Mouse (Mus musculus): Measurements from ENCODE around the gene Pla2g15. TPM values are rescaled to one million over a fixed set of nuclear protein-coding genes. Genes with fewer than 3 reads are reported as not detected.

The Pla2g15 gene
- polyA plus RNA-seq, 1 experiment from 2014 or later: 7.8 TPM

- H3K27ac ChIP-seq (ENCODE audit: low read length): no peak overlapping the region
- H3K9me3 ChIP-seq (replicated peaks; ENCODE audit: control insufficient read depth, low read length): no peaks in the 10 kb centered on the region
- peaks cover 17% of the 10 kb centered on the region for H3K4me1 ChIP-seq (ENCODE audit: control insufficient read depth, insufficient read depth, low read length)
- H3K4me2 ChIP-seq (ENCODE audit: low read depth, low read length): no peak overlapping the region
- peaks cover 22% of the 10 kb centered on the region for H3K36me3 ChIP-seq (ENCODE audit: control insufficient read depth, insufficient read depth)
- H3K27me3 ChIP-seq (ENCODE audit: control insufficient read depth, insufficient read depth, low read length): peaks cover 23% of the 10 kb centered on the region
- no peak overlapping the region for H3K4me3 ChIP-seq (ENCODE audit: low read length)
- WGBS: 91% methylated on average over 11 of the region's 11 CpGs
- no peak overlapping the region for H3K9ac ChIP-seq (ENCODE audit: low read length)
- ATAC-seq (replicated peaks; ENCODE audit: extremely low read depth, insufficient read depth, low FRiP score): no peak
Observed at GRCm38 (mm10) chr8:106132356-106132755, 17.8 kb upstream of the Pla2g15 start.

GRCm38 (mm10) chr8:106133526-106133925, 16.7 kb upstream of the Pla2g15 start:
- H3K4me3 ChIP-seq (ENCODE audit: low read length): no peak overlapping the region
- WGBS: 63% methylated on average over 13 of the region's 13 CpGs
- H3K9me3 ChIP-seq (replicated peaks; ENCODE audit: control insufficient read depth, low read length): no peaks in the 10 kb centered on the region
- no peak overlapping the region for H3K4me2 ChIP-seq (ENCODE audit: low read depth, low read length)
- H3K4me1 ChIP-seq (ENCODE audit: control insufficient read depth, insufficient read depth, low read length): peaks cover 21% of the 10 kb centered on the region
- ATAC-seq (replicated peaks; ENCODE audit: extremely low read depth, insufficient read depth, low FRiP score): no peak
- H3K36me3 ChIP-seq (ENCODE audit: control insufficient read depth, insufficient read depth): peaks cover 14% of the 10 kb centered on the region
- no peak overlapping the region for H3K27ac ChIP-seq (ENCODE audit: low read length)
- no peak overlapping the region for H3K9ac ChIP-seq (ENCODE audit: low read length)
- peaks cover 23% of the 10 kb centered on the region for H3K27me3 ChIP-seq (ENCODE audit: control insufficient read depth, insufficient read depth, low read length)

DNA sequence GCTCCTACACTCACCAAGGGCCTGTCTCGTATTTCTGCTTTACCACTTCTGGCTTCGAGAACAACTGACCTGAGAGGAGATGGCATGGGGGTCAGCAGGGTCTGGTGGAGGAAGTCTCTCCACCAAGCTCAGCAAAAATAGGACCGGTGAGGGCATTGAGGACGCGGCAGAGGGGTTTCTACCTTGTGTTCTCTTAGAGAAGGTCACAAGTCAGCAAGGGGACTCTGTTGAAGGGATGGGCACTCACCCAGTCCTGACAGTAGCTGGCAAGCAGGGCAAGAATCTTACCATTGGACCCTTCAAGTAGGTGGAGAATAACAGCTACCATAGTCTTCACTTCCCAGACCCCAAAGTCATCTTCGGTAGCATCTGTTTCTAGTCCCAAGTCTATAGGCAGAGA, 16.3 kb upstream of the Pla2g15 start:
- no peak for ATAC-seq (replicated peaks; ENCODE audit: extremely low read depth, insufficient read depth, low FRiP score)
- H3K27ac ChIP-seq (ENCODE audit: low read length): no peak overlapping the region
- peaks cover 23% of the 10 kb centered on the region for H3K27me3 ChIP-seq (ENCODE audit: control insufficient read depth, insufficient read depth, low read length)
- peaks cover 10% of the 10 kb centered on the region for H3K36me3 ChIP-seq (ENCODE audit: control insufficient read depth, insufficient read depth)
- H3K4me2 ChIP-seq (ENCODE audit: low read depth, low read length): no peak overlapping the region
- 69% methylated on average over 6 of the region's 6 CpGs for WGBS
- H3K4me3 ChIP-seq (ENCODE audit: low read length): no peak overlapping the region
- H3K9me3 ChIP-seq (replicated peaks; ENCODE audit: control insufficient read depth, low read length): no peaks in the 10 kb centered on the region
- H3K9ac ChIP-seq (ENCODE audit: low read length): no peak overlapping the region
- peaks cover 21% of the 10 kb centered on the region for H3K4me1 ChIP-seq (ENCODE audit: control insufficient read depth, insufficient read depth, low read length)

DNA sequence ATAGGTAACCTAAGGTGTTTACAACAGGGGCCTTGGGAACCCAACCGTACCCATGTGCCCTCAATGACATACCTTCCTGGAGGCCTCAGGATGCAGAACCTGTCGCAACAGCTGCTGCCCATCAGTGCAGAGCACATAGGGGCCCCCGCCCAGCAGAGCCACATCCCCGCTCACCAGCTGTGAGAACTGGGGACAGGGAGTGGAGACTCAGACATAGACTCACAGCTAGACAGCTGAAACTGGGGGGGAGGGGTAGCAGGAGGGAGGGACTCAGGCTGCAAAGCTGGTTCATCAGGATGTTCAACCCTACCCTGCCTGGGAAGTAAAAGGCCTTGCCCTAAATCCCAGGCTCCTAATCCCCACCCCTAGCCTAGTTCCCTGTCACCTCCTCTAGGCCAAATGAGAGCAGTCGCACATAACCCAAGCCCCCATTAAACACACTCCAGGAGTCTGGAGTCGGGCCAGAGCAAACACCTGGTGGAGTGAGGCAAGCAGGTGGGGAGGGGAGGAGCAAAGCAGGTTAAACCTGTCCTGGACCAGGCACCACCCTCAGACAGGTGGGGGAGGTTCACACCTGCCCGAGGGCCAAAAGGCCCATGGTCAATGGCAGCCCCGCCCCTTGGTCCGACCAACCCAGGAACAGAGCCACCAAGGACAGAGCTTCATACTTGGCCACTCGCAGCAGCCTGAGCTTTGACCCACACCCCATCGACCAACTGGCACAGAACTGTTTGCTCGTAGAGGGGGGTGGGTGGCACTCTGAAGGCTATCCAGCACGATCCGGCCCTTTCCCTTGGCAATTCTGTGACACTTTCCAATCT, 15.2 kb upstream of the Pla2g15 start:
- no peak overlapping the region for H3K4me3 ChIP-seq (ENCODE audit: low read length)
- peaks cover 23% of the 10 kb centered on the region for H3K27me3 ChIP-seq (ENCODE audit: control insufficient read depth, insufficient read depth, low read length)
- ATAC-seq (replicated peaks; ENCODE audit: extremely low read depth, insufficient read depth, low FRiP score): no peak
- peak overlapping the region; percentile 81; the same call in 1 of the 2 replicates for H3K4me2 ChIP-seq (ENCODE audit: low read depth, low read length)
- no peaks in the 10 kb centered on the region for H3K9me3 ChIP-seq (replicated peaks; ENCODE audit: control insufficient read depth, low read length)
- no peak overlapping the region; the same call in 1 of the 2 replicates for H3K27ac ChIP-seq (ENCODE audit: low read length)
- WGBS: 29% methylated on average over 14 of the region's 14 CpGs
- H3K36me3 ChIP-seq (ENCODE audit: control insufficient read depth, insufficient read depth): peaks cover 6% of the 10 kb centered on the region; the same call in 1 of the 2 replicates
- no peak overlapping the region for H3K9ac ChIP-seq (ENCODE audit: low read length)
- H3K4me1 ChIP-seq (ENCODE audit: control insufficient read depth, insufficient read depth, low read length): peaks cover 21% of the 10 kb centered on the region

DNA sequence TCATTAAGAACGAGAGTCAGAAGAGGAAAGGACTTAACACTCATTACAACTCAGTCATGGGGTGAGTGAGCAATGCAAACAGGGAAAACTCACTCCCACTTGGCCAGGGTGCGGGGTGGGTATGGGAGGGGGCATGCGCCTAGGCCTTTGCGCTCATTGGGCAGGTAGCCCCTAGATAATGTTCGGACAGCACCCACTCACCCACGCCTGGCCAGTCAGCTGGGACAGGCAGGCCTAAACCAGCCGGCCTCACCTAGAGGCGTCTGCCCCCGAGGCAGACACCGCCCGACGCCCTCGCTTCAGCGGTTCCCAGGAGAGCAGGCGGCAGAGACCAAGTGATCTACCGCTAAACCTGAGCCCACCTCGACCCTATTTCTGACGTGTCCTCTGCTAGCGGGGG, 14.5 kb upstream of the Pla2g15 start:
- Histone ChIP-seq H3K4me3 (ENCODE audit: low read length) (peak overlapping the region; percentile 71), H3K9ac (ENCODE audit: low read length) (peak overlapping the region; percentile 67), H3K4me2 (ENCODE audit: low read depth, low read length) (peak overlapping the region; percentile 81), H3K27ac (ENCODE audit: low read length) (no peak overlapping the region; the same call in 1 of the 2 replicates), H3K9me3 (replicated peaks; ENCODE audit: control insufficient read depth, low read length) (no peaks in the 10 kb centered on the region), H3K27me3 (ENCODE audit: control insufficient read depth, insufficient read depth, low read length) (peaks cover 23% of the 10 kb centered on the region), H3K4me1 (ENCODE audit: control insufficient read depth, insufficient read depth, low read length) (peaks cover 21% of the 10 kb centered on the region), H3K36me3 (ENCODE audit: control insufficient read depth, insufficient read depth) (peaks cover 6% of the 10 kb centered on the region; the same call in 1 of the 2 replicates)
- WGBS: 12% methylated on average over 19 of the region's 19 CpGs
- no peak for ATAC-seq (replicated peaks; ENCODE audit: extremely low read depth, insufficient read depth, low FRiP score)

DNA sequence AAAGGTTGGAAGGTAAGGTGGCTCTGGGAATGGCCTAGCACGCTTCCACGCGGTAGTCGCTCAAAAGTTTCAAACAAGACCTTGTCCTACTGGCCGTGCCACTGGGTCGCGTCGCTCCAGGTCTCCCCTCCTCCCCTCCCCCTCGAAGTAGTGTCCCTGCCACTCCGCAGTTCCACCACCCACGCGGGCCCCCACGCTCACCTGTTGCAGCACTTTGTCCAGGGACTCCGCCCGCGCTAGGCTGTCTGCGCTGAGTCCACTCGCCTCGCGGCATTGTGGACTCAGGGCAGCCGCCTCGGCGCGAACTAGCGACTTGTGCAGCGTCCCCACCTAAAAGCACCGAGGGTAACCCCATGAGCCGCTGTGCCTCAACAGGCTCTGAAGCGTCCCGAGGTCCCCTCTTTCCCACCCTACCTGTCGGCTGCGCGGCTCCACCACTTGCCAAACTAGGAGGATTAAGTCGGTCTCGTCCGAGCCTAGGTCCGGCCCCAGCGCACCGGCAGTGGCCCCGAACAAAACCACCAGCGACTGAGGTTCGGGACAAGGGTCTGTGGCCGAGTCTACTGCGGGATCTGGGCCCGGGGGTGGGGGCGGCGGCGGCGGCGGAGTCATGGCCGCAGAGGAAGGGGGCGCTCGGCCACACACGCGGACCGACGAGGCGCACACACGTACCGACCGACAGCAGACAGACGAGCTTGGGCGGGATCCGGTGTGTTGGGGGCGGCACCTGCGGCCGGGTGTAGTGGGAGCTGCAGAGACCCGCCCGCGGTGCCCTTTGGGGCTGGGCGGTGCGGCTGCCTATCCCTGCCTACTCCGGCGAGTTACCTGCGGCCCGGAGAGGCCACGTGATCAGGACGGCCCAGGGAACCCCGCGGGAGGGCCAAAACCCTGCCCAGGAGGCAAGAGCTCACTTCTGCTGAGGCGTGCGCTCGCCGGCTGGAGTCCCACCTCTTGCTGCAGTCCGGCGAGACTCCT, 13.8 kb upstream of the Pla2g15 start, which contains the start of gene Esrp2:
TSS of gene Esrp2 (minus strand) at position 819 of the 975 bp plus-strand sequence.
- peak; percentile 25; the same call in 1 of the 2 replicates for ATAC-seq (replicated peaks; ENCODE audit: extremely low read depth, insufficient read depth, low FRiP score)

GRCm38 (mm10) chr8:106137218-106137905, 12.8 kb upstream of the Pla2g15 start:
- Histone ChIP-seq H3K9me3 (replicated peaks; ENCODE audit: control insufficient read depth, low read length) (no peaks in the 10 kb centered on the region), H3K9ac (ENCODE audit: low read length) (peak overlapping the region; percentile 74), H3K4me2 (ENCODE audit: low read depth, low read length) (peak overlapping the region; percentile 81), H3K4me3 (ENCODE audit: low read length) (peak overlapping the region; percentile 71), H3K36me3 (ENCODE audit: control insufficient read depth, insufficient read depth) (peaks cover 3% of the 10 kb centered on the region; the same call in 1 of the 2 replicates), H3K27me3 (ENCODE audit: control insufficient read depth, insufficient read depth, low read length) (peaks cover 23% of the 10 kb centered on the region), H3K27ac (ENCODE audit: low read length) (peak overlapping the region; percentile 57), H3K4me1 (ENCODE audit: control insufficient read depth, insufficient read depth, low read length) (peaks cover 21% of the 10 kb centered on the region)
- ATAC-seq (replicated peaks; ENCODE audit: extremely low read depth, insufficient read depth, low FRiP score): no peak
- 4% methylated on average over 22 of the region's 22 CpGs for WGBS

More for the DNA sequence above, 13.8 kb upstream of the Pla2g15 start, which contains the start of gene Esrp2:
- H3K36me3 ChIP-seq (ENCODE audit: control insufficient read depth, insufficient read depth): peaks cover 4% of the 10 kb centered on the region; the same call in 1 of the 2 replicates
- peaks cover 21% of the 10 kb centered on the region for H3K4me1 ChIP-seq (ENCODE audit: control insufficient read depth, insufficient read depth, low read length)
- under 1% methylated on average over 85 of the region's 86 CpGs for WGBS
- peak within 1 kb of the TSS; percentile 74 for H3K9ac ChIP-seq (ENCODE audit: low read length)
- no peaks in the 10 kb centered on the region for H3K9me3 ChIP-seq (replicated peaks; ENCODE audit: control insufficient read depth, low read length)
- peak within 1 kb of the TSS; percentile 71 for H3K4me3 ChIP-seq (ENCODE audit: low read length)
- peaks cover 23% of the 10 kb centered on the region for H3K27me3 ChIP-seq (ENCODE audit: control insufficient read depth, insufficient read depth, low read length)
- H3K27ac ChIP-seq (ENCODE audit: low read length): peak within 1 kb of the TSS; percentile 57
- H3K4me2 ChIP-seq (ENCODE audit: low read depth, low read length): peak within 1 kb of the TSS; percentile 81

DNA sequence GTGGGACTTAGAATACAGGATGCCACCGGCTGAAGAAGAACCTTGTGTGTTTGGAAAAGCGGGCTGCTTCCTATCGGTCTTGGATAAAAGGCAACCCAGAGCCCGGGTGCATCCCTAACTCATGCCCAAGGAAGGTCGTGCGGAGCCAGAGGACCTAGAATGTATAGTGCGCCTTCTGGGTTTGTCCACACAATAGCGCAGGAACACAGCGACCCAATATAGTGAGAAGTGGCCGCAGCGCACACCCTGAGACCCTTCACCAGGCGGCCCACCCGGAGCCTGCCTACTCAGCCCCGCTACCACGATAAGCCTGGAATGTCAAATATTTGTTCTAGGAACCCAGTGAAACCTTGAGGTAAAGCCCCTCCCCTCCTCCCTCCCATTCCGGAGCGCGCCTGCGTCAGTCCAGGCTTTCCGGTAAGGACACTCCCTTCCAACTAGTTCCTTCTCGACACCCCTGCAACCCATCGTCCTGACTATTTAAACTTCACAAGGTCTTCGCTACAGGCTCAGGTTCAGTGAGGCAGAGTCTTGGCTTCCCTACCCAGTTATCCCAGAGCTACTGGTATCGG, 12.2 kb upstream of the Pla2g15 start:
- Histone ChIP-seq H3K9me3 (replicated peaks; ENCODE audit: control insufficient read depth, low read length) (no peaks in the 10 kb centered on the region), H3K27me3 (ENCODE audit: control insufficient read depth, insufficient read depth, low read length) (peaks cover 23% of the 10 kb centered on the region), H3K4me3 (ENCODE audit: low read length) (peak overlapping the region; percentile 71), H3K4me2 (ENCODE audit: low read depth, low read length) (peak overlapping the region; percentile 81), H3K27ac (ENCODE audit: low read length) (peak overlapping the region; percentile 57), H3K9ac (ENCODE audit: low read length) (peak overlapping the region; percentile 74), H3K36me3 (ENCODE audit: control insufficient read depth, insufficient read depth) (no peaks in the 10 kb centered on the region), H3K4me1 (ENCODE audit: control insufficient read depth, insufficient read depth, low read length) (peaks cover 21% of the 10 kb centered on the region)
- ATAC-seq (replicated peaks; ENCODE audit: extremely low read depth, insufficient read depth, low FRiP score): peak; percentile 35
- WGBS: 1% methylated on average over 24 of the region's 24 CpGs
